Mouse (Mus musculus) intestine, postnatal 0 days (tissue): Measurements from ENCODE around the gene Slamf1. TPM values are rescaled to one million over a fixed set of nuclear protein-coding genes. Genes with fewer than 3 reads are reported as not detected.

ENCODE experiments used
- ATAC-seq: fragments of 200-750 bp; cut with Nextera tagmentation; 2 replicates; pipeline ENCODE4 v1.8.0; 2017; ENCODE audit warnings: mild to moderate bottlenecking, moderate TSS enrichment, moderate library complexity
- H3K27ac ChIP-seq: fragments of 300-500 bp; sonication (generic); 2 replicates; pipeline ENCODE4 v1.5.1; 2014; ENCODE audit warnings: mild to moderate bottlenecking, low read depth, low read length, moderate library complexity
- H3K27me3 ChIP-seq: fragments of 300-500 bp; sonication (generic); replicated peaks from 2 replicates; pipeline ENCODE4 v1.6.1; 2014; ENCODE audit warnings: low read length, mixed read lengths; ENCODE audit not compliant: control insufficient read depth, insufficient read depth
- H3K36me3 ChIP-seq: fragments of 300-500 bp; sonication (generic); 2 replicates; pipeline ENCODE4 v1.6.1; 2014; ENCODE audit warnings: mild to moderate bottlenecking, moderate library complexity; ENCODE audit not compliant: control insufficient read depth, insufficient read depth
- H3K4me1 ChIP-seq: fragments of 300-500 bp; sonication (generic); replicated peaks from 2 replicates; pipeline ENCODE4 v1.6.1; 2014; ENCODE audit warnings: antibody characterized with exemption, low read length, mixed read lengths; ENCODE audit not compliant: control insufficient read depth, insufficient read depth
- H3K4me2 ChIP-seq: fragments of 300-500 bp; sonication (generic); replicated peaks from 2 replicates; pipeline ENCODE4 v1.6.1; 2014; ENCODE audit warnings: low read depth, mild to moderate bottlenecking, moderate library complexity
- H3K4me3 ChIP-seq: fragments of 300-500 bp; sonication (generic); 2 replicates; pipeline ENCODE4 v1.5.1; 2014; ENCODE audit warnings: low read depth, low read length
- H3K9ac ChIP-seq: fragments of 300-500 bp; sonication (generic); 2 replicates; pipeline ENCODE4 v1.6.1; 2014; ENCODE audit warnings: mild to moderate bottlenecking, low read depth, low read length
- H3K9me3 ChIP-seq: fragments of 300-500 bp; sonication (generic); 2 replicates; pipeline ENCODE4 v1.6.1; 2016; ENCODE audit warnings: mixed run types; ENCODE audit not compliant: control insufficient read depth
- CTCF ChIP-seq: sonication (generic); IDR thresholded peaks from 2 replicates; pipeline ENCODE4 v1.5.1; 2016; ENCODE audit warnings: low read depth, mild to moderate bottlenecking, control low read depth, antibody characterized with exemption, moderate library complexity
- WGBS: fragments of 180-500 bp; shearing (Covaris S2); extraction: QIAGEN DNeasy Blood & Tissue Kit; methylation state at CpG from one replicate; pipeline ENCODE4 v1.1.7; 2014; 5-methylcytosine and 5-hydroxymethylcytosine counted together
- polyA plus RNA-seq: library from polyadenylated mRNA; unstranded; fragments of >200 nt; fragmentation: Nextera tagmentation; extraction: Ambion mirVana; gene quantifications from 2 replicates; pipeline ENCODE4 v1.2.1, GENCODE M21; 2015

The Slamf1 gene
- polyA plus RNA-seq, 1 experiment from 2014 or later, result not detected

DNA sequence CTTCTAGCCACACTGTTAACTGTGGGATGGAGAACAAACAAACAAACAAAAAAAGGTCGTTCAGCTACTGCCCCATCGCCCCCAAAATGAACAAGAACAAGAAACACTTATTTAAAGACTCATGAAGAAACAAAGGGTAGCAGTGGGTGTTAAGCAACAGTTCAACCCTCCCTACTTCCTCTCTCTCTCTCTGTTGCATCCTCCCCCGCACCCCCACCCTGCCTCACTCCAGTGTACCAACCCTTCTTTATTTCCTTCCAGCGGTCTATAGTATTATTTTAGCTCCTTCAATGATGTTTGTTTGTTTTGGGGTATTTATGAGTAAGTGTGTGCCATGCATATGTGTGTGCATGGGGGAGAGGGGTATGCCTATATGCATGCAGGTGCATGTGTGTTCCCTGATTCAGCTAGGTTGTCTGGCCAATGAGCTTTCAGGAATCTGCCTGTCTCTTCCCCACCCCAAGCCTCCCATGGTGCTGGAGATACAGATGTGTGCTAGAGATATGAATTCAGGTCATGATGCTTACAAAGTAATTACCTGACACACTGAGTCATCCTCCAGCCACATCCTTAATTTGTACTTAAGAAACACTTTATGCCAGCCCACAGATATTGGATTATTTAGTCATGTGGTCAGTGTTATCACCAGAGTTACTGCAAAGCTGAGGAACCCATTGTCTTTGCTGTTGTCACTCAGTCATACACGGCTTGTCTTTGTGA lies 78.3 kb downstream of the Slamf1 start:
- no peak for TF ChIP-seq CTCF
- Histone ChIP-seq H3K4me3 (no peak overlapping the region), H3K36me3 (no peaks in the 10 kb centered on the region), H3K27me3 (no peaks in the 10 kb centered on the region), H3K4me1 (no peaks in the 10 kb centered on the region), H3K9me3 (no peaks in the 10 kb centered on the region), H3K27ac (no peak overlapping the region), H3K9ac (no peak overlapping the region), H3K4me2 (no peak overlapping the region)
- ATAC-seq, result no peak
- 75% methylated on average over 5 of the region's 5 CpGs for WGBS

GRCm38 (mm10) chr1:171848201-171848600 lies 81.3 kb downstream of the Slamf1 start:
- no peaks in the 10 kb centered on the region for H3K36me3 ChIP-seq
- H3K27ac ChIP-seq, result no peak overlapping the region
- no peak overlapping the region for H3K4me2 ChIP-seq
- TF ChIP-seq CTCF, result no peak
- H3K4me1 ChIP-seq, result no peaks in the 10 kb centered on the region
- H3K9me3 ChIP-seq, result no peaks in the 10 kb centered on the region
- no peak overlapping the region for H3K4me3 ChIP-seq
- no peak for ATAC-seq
- H3K9ac ChIP-seq, result no peak overlapping the region
- no peaks in the 10 kb centered on the region for H3K27me3 ChIP-seq

- Histone ChIP-seq H3K4me1 (no peaks in the 10 kb centered on the region), H3K9me3 (no peaks in the 10 kb centered on the region), H3K4me3 (no peak overlapping the region), H3K9ac (no peak overlapping the region), H3K27ac (no peak overlapping the region), H3K4me2 (no peak overlapping the region), H3K27me3 (no peaks in the 10 kb centered on the region), H3K36me3 (no peaks in the 10 kb centered on the region)
- ATAC-seq, result no peak
- no peak for TF ChIP-seq CTCF
- 82% methylated on average over 4 of the region's 4 CpGs for WGBS
Observed at GRCm38 (mm10) chr1:171848757-171849156, 81.8 kb downstream of the Slamf1 start.

- no peaks in the 10 kb centered on the region for H3K9me3 ChIP-seq
- no peak overlapping the region for H3K4me2 ChIP-seq
- H3K4me1 ChIP-seq, result no peaks in the 10 kb centered on the region
- no peak for TF ChIP-seq CTCF
- H3K36me3 ChIP-seq, result no peaks in the 10 kb centered on the region
- H3K27me3 ChIP-seq, result no peaks in the 10 kb centered on the region
- H3K27ac ChIP-seq, result no peak overlapping the region
- H3K9ac ChIP-seq, result no peak overlapping the region
- 87% methylated on average over 5 of the region's 5 CpGs for WGBS
- no peak for ATAC-seq
- no peak overlapping the region for H3K4me3 ChIP-seq
Observed at GRCm38 (mm10) chr1:171849454-171849853, 82.5 kb downstream of the Slamf1 start.

Other genes with a start within 250 kb of the Slamf1 start
- gene Itln1, start 231.8 kb upstream of the Slamf1 start, polyA plus RNA-seq, result 2.5 and 3.0 TPM in 2 replicates
- gene Cd244a, start 207.9 kb upstream of the Slamf1 start, polyA plus RNA-seq, result 0.37 and 0.44 TPM in 2 replicates
- 0.18 and 0.55 TPM in 2 replicates for gene Ly9, start 159.7 kb upstream of the Slamf1 start, polyA plus RNA-seq
- gene Slamf7, start 114.1 kb upstream of the Slamf1 start, polyA plus RNA-seq, result 0.18 and 0.21 TPM in 2 replicates
- 3.9 and 4.3 TPM in 2 replicates for gene Cd48, start 85.1 kb upstream of the Slamf1 start, polyA plus RNA-seq
- gene Cd84, start 72.6 kb downstream of the Slamf1 start, polyA plus RNA-seq, result 1.5 and 1.9 TPM in 2 replicates
- gene Gm10521, start 128.5 kb downstream of the Slamf1 start, polyA plus RNA-seq, result not detected in 2 replicates
- gene Slamf6, start 150.4 kb downstream of the Slamf1 start, polyA plus RNA-seq, result 0.26 and 0.42 TPM in 2 replicates